Mouse (Mus musculus) neural tube, embryonic 12.5 days (tissue): ENCODE measurements around the gene Npas3. TPM values are rescaled to one million over a fixed set of nuclear protein-coding genes. Genes with fewer than 3 reads are reported as not detected.

ENCODE experiments used
- ATAC-seq: fragments of 200-750 bp; cut with Nextera tagmentation; 2 replicates; pipeline ENCODE4 v1.8.0; 2017; ENCODE audit warnings: low read depth, mild to moderate bottlenecking, moderate TSS enrichment, moderate library complexity; ENCODE audit not compliant: low FRiP score
- H3K27ac ChIP-seq: fragments of 300-500 bp; sonication (generic); 2 replicates; pipeline ENCODE4 v1.5.1; 2016
- H3K27me3 ChIP-seq: fragments of 300-500 bp; sonication (generic); replicated peaks from 2 replicates; pipeline ENCODE4 v1.6.1; 2016; ENCODE audit warnings: mild to moderate bottlenecking
- H3K36me3 ChIP-seq: fragments of 300-500 bp; sonication (generic); 2 replicates; pipeline ENCODE4 v1.6.1; 2016; ENCODE audit warnings: mild to moderate bottlenecking
- H3K4me1 ChIP-seq: fragments of 300-500 bp; sonication (generic); 2 replicates; pipeline ENCODE4 v1.6.1; 2016
- H3K4me2 ChIP-seq: fragments of 300-500 bp; sonication (generic); replicated peaks from 2 replicates; pipeline ENCODE4 v1.6.1; 2016; ENCODE audit warnings: mild to moderate bottlenecking
- H3K4me3 ChIP-seq: fragments of 300-500 bp; sonication (generic); 2 replicates; pipeline ENCODE4 v1.5.1; 2016
- H3K9ac ChIP-seq: fragments of 300-500 bp; sonication (generic); 2 replicates; pipeline ENCODE4 v1.6.1; 2016; ENCODE audit warnings: mild to moderate bottlenecking
- H3K9me3 ChIP-seq: fragments of 300-500 bp; sonication (generic); 2 replicates; pipeline ENCODE4 v1.6.1; 2016; ENCODE audit warnings: mild to moderate bottlenecking
- WGBS: fragments of 180-500 bp; shearing (Covaris S2); methylation state at CpG from one replicate; pipeline ENCODE4 v1.1.7; 2016; 5-methylcytosine and 5-hydroxymethylcytosine counted together
- polyA plus RNA-seq: library from polyadenylated mRNA; unstranded; fragments of >200 nt; fragmentation: Nextera tagmentation; extraction: Ambion mirVana; gene quantifications from 2 replicates; pipeline ENCODE4 v1.2.1, GENCODE M21; 2016

Npas3 gene
- polyA plus RNA-seq, 1 experiment from 2014 or later, result 21.4 TPM

DNA sequence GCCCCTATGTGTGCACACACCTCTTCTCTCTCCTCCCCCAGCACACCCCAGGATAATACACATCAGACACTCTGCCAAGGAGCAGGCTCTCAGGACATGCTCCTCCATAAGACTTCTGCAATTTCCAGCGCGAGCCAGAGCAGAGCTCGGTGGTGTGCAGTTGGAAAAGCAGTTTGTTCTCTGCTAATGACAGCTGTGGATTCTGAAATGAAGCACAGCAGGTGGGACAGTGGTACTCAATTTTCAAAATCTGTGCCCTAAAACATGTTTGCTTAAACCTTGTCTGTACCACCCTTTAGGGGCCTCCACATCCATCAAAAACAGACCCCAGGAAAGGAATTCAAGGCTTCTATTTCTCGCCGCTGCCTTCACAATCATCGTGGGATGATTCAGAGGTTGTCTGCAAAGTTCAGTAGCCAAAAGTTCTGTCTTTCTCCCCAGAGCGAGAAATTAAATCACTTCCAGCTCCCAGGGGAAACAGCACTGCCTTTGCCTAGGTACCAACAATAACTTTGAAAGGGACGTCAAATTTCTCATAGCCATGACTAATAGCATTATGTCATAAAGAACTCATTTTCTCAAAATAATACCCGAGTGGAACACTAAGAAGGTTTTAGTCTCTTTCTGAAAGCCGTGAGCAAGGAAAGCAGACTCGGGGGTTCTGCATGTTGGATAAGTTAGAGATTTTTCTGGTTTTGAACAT lies 533.5 kb downstream of the Npas3 start:
- WGBS, result 57% methylated on average over 11 of the region's 11 CpGs
- no peaks in the 10 kb centered on the region for H3K36me3 ChIP-seq
- no peak for ATAC-seq
- H3K4me3 ChIP-seq, result no peak overlapping the region
- H3K4me1 ChIP-seq, result 0 out of 2 replicates have a peak, but pooled peaks cover 4% of the 10 kb centered on the region
- no peaks in the 10 kb centered on the region for H3K27me3 ChIP-seq
- no peak overlapping the region for H3K4me2 ChIP-seq
- H3K27ac ChIP-seq, result no peak overlapping the region
- no peaks in the 10 kb centered on the region for H3K9me3 ChIP-seq
- H3K9ac ChIP-seq, result no peak overlapping the region

DNA sequence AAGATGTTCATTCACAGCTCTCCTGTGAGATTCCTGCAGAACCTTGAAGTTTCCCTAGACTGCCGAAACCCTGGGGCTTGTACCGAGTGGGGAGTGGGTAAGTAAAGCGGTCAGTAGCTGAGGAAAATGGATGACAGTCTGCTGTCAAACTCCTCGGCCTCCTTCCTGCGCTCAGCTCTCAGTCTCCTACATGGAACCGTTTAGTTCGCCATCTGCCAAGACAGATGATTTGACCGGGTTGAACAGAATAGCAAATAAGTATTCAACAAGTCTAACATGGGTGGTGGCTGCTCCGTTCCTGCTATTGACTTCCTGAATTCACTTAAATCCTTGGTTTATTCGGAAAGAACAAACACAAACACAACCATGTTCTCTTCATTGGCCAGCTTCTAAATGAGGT lies 541.0 kb downstream of the Npas3 start:
- no peak for ATAC-seq
- Histone ChIP-seq H3K4me1 (no peaks in the 10 kb centered on the region), H3K36me3 (no peaks in the 10 kb centered on the region), H3K9ac (no peak overlapping the region), H3K4me3 (no peak overlapping the region), H3K4me2 (no peak overlapping the region), H3K27me3 (no peaks in the 10 kb centered on the region), H3K9me3 (no peaks in the 10 kb centered on the region), H3K27ac (no peak overlapping the region)
- WGBS, result 86% methylated on average over 10 of the region's 10 CpGs

DNA sequence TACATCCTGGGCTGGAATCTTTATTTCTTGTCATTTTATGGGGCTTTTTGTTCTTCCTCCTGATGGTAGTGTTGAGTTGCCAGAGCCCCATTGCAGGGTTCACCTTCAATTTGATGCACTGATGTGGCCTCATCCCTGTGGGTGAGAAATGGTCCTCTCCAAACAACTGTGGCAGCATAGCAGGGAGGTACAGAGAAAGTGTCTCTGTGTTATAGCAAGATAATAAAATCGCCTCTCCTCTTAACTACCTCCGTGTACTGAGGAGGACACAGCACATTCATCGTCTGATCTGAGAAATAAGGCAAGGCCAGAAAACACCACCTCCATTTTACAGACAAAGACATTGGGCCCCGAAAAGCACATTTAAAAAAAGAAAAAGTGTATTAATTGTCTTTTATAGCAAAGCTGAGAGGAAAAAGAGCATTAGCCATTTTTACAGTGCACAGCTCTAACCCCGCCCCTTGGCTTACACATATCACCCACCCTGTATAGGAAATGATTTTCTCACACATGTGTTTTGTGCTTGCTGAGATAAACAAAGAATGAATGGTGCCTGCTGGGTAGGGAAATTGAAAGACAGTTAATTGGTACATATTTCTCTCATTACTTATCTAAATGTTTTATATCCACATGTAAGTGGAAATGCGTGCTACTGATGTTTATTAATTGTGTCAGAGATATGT lies 546.4 kb downstream of the Npas3 start:
- WGBS, result 81% methylated on average over 6 of the region's 6 CpGs
- H3K27ac ChIP-seq, result no peak overlapping the region
- no peak for ATAC-seq
- no peak overlapping the region for H3K9ac ChIP-seq
- H3K4me2 ChIP-seq, result no peak overlapping the region
- no peaks in the 10 kb centered on the region for H3K27me3 ChIP-seq
- no peaks in the 10 kb centered on the region for H3K9me3 ChIP-seq
- H3K4me1 ChIP-seq, result no peaks in the 10 kb centered on the region
- no peaks in the 10 kb centered on the region for H3K36me3 ChIP-seq
- H3K4me3 ChIP-seq, result no peak overlapping the region

DNA sequence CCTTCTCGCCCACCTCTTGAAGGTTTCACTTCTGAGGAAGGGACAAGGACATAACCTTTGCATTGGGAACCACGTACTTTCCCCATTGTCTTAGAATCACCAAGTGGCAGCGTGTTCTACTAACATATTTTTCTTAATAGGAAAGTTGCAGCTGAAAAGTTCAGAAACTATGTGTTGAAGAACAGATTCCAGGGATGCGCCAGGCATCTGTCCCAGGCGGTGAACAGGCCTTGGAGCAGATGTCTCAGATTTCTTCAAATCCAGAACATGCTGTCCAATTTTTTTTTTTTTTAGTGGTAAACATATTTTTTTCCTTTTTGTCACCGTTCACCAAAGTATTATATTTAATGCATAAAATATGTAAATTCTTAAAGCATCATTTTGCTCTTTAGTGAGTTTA lies 553.4 kb downstream of the Npas3 start:
- ATAC-seq, result no peak
- no peaks in the 10 kb centered on the region for H3K4me1 ChIP-seq
- no peak overlapping the region for H3K4me2 ChIP-seq
- no peak overlapping the region for H3K9ac ChIP-seq
- no peaks in the 10 kb centered on the region for H3K27me3 ChIP-seq
- H3K4me3 ChIP-seq, result no peak overlapping the region
- 94% methylated on average over 6 of the region's 6 CpGs for WGBS
- H3K27ac ChIP-seq, result no peak overlapping the region
- H3K36me3 ChIP-seq, result no peaks in the 10 kb centered on the region
- H3K9me3 ChIP-seq, result no peaks in the 10 kb centered on the region

DNA sequence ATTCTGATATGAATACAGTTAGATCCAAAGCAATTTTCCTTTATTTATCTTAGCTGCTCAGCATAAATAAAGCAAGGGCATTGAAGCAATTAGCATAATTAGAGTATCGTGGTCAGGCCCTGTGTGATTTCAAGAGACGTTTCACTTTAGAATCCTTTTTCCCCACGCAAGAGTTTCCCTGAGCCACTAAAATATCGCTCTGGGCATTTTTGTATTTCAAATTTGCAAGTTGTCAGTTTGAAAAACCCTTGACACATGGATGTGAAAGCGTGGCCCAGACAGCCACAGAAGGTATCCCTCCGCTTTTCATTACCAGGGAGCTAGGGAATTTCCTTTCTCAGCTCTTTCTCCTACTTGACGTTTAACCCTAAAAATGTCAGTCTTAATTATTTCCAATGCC lies 553.9 kb downstream of the Npas3 start:
- Histone ChIP-seq H3K27ac (no peak overlapping the region), H3K4me3 (no peak overlapping the region), H3K9ac (no peak overlapping the region), H3K9me3 (no peaks in the 10 kb centered on the region), H3K4me2 (no peak overlapping the region), H3K27me3 (no peaks in the 10 kb centered on the region), H3K36me3 (no peaks in the 10 kb centered on the region), H3K4me1 (no peaks in the 10 kb centered on the region)
- ATAC-seq, result no peak
- 73% methylated on average over 7 of the region's 7 CpGs for WGBS

DNA sequence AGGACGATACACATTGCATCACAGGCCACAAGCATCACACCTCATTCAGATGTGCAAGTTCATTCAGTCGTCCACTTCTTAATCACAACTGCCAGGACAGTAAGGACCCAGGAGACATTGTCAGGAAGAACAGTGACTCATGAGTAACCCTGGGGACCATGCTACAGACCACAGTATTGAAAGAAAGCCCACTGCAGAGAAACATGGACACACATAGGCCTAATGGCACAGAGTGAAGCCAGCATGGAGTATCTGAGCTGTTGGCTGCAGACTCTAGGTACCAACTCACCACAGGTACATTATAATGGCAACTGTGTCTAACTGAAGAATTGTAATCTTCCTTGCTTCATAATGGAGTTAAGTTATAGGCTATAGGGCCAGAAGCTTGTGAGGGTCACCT lies 561.6 kb downstream of the Npas3 start:
- H3K4me2 ChIP-seq, result no peak overlapping the region
- no peak for ATAC-seq
- no peak overlapping the region for H3K27ac ChIP-seq
- H3K9me3 ChIP-seq, result no peaks in the 10 kb centered on the region
- no peaks in the 10 kb centered on the region for H3K36me3 ChIP-seq
- no peak overlapping the region for H3K9ac ChIP-seq
- no peak overlapping the region for H3K4me3 ChIP-seq
- no peaks in the 10 kb centered on the region for H3K4me1 ChIP-seq
- no peaks in the 10 kb centered on the region for H3K27me3 ChIP-seq
- 92% methylated on average over 2 of the region's 2 CpGs for WGBS

DNA sequence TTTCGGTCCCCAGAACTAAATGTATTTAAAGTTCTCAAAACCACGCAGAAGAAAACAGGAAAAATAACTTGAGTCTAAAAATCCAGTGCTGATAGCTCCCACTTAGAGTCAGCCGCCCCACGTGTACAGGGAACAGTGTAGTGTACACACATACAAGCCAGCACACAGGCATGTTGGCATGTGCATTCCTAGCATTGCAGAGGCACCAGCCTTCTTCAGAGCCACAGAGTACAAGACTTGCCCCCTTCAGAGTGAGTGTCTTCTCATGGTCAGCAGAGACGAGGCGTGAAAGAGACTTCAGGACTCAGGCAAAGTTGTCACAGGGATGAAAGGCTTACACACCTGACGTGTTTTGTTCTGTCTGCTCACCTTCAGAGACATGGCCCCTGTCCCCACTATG lies 565.8 kb downstream of the Npas3 start:
- no peak overlapping the region for H3K4me2 ChIP-seq
- no peaks in the 10 kb centered on the region for H3K36me3 ChIP-seq
- H3K9me3 ChIP-seq, result no peaks in the 10 kb centered on the region
- ATAC-seq, result no peak
- 92% methylated on average over 7 of the region's 7 CpGs for WGBS
- H3K27ac ChIP-seq, result no peak overlapping the region
- no peak overlapping the region for H3K4me3 ChIP-seq
- H3K27me3 ChIP-seq, result no peaks in the 10 kb centered on the region
- H3K4me1 ChIP-seq, result no peaks in the 10 kb centered on the region
- H3K9ac ChIP-seq, result no peak overlapping the region

DNA sequence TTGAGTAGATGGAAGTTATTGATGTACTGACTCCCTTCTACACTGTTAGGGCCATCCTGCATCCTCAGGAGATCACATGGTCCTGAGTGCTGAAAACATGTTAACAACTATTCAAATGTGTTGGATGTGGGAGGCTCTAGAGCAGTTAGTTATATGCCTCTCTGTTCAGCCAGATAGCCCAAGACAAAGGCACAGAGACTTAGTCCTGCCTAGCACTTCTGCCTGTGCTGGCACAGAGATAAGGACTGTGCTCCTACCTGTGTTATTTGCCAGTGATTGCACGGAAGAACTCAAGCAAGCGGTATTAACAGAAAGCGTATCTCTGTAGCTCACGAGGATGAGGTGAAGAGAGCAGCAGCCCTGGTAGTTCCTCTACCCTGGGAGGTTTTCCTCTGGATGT lies 571.5 kb downstream of the Npas3 start:
- no peak overlapping the region for H3K4me3 ChIP-seq
- no peak overlapping the region for H3K9ac ChIP-seq
- no peaks in the 10 kb centered on the region for H3K4me1 ChIP-seq
- ATAC-seq, result no peak
- no peaks in the 10 kb centered on the region for H3K27me3 ChIP-seq
- no peak overlapping the region for H3K27ac ChIP-seq
- no peaks in the 10 kb centered on the region for H3K9me3 ChIP-seq
- no peak overlapping the region for H3K4me2 ChIP-seq
- H3K36me3 ChIP-seq, result no peaks in the 10 kb centered on the region
- WGBS, result 94% methylated on average over 4 of the region's 4 CpGs

DNA sequence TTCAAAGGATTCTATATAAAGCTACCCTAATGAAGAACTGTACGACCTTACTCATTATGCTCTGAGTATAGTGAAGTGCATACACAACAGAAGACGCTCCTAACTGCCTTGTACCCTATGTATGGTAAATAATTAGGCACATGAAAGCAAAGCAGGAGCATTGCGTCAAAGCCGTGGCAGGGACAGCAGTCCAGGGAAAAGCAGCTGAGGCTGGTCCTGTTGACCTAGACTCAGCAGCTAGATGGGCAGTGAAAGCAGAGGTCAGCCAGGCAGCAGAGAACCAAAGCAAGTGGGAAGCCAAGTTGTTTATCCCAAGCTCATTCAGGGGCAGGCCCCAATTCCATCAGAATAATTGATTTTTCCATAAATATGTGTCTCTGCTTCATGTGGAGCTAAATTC lies 574.4 kb downstream of the Npas3 start:
- Histone ChIP-seq H3K4me3 (no peak overlapping the region), H3K4me1 (peaks cover 8% of the 10 kb centered on the region), H3K27me3 (no peaks in the 10 kb centered on the region), H3K9ac (no peak overlapping the region), H3K4me2 (no peak overlapping the region), H3K36me3 (no peaks in the 10 kb centered on the region), H3K9me3 (no peaks in the 10 kb centered on the region), H3K27ac (no peak overlapping the region)
- no peak for ATAC-seq
- WGBS, result 71% methylated on average over 4 of the region's 4 CpGs

DNA sequence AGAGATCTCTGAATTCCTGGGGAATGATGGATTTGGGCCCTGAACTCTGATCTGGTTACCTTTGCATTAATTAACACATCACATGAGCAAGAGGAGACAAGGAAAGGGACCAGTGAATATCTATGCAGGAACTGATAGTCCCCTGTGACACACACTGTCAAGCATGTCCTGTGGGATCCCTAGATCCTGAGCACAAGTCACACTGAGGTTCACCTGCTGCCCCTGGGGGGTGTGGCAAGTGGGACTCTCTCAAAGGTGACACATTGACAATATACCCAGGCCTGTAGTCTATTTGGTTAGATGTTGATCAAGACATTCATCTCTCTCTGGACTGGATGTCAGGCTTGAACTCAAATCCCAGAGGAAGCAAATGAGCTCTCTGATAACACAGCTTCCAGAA lies 576.8 kb downstream of the Npas3 start:
- Histone ChIP-seq H3K9ac (no peak overlapping the region), H3K27me3 (no peaks in the 10 kb centered on the region), H3K4me2 (no peak overlapping the region), H3K4me1 (peaks cover 8% of the 10 kb centered on the region), H3K4me3 (no peak overlapping the region), H3K27ac (no peak overlapping the region), H3K36me3 (no peaks in the 10 kb centered on the region), H3K9me3 (no peaks in the 10 kb centered on the region)
- ATAC-seq, result no peak

DNA sequence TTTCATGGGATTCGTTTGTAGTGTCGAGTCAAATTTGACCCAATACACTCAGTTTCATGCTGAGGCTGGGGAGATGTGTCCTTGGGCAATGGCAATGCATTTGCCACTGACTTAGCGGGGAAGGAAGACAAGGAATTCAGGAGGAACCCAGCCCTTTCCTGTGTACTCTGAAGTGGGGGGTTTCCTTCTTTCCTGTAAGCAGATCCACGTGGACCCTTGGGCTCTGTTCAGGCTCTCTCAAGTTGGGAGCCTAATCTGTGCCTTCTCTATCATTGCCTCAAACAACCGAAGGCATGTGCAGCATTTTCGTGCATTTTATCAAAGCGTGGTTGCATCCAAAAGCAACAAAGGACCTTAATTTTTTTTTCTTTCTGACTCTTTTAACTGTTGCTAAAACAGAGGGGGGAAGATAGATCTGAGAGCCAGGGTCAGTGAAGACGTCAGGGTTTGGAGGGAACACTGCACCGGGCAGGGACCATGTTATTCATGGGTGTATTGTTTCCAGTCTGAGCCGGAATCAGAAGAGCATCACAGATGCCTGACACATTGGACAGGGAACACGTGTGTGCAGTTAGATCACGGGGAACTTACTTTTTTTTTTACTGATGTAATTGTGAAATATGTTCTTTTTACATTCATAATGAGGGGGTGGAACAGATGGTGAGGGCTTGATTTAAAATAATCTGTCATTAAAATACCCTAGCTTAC lies 577.6 kb downstream of the Npas3 start:
- Histone ChIP-seq H3K4me1 (peaks cover 8% of the 10 kb centered on the region), H3K27ac (no peak overlapping the region), H3K9me3 (no peaks in the 10 kb centered on the region), H3K4me2 (no peak overlapping the region), H3K9ac (no peak overlapping the region), H3K4me3 (no peak overlapping the region), H3K27me3 (no peaks in the 10 kb centered on the region), H3K36me3 (no peaks in the 10 kb centered on the region)
- ATAC-seq, result no peak
- 59% methylated on average over 12 of the region's 12 CpGs for WGBS

DNA sequence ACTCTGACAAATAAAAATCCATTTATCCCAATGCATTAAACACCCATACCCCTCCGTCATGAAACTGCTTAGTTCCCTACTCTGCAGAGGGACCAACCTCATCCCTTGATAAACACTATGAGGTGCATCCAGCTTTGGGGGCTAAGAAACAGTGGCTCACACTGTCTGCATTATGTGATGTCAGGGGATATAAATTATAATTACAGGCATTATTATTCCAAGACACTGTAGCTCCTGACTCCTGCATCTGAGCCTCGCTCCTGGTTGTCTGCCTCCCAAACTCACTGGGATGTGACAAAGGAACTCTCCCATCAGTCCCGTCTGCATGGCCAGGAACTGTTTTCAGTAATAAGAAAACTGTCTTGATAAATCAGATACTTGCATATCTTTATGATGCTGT lies 578.3 kb downstream of the Npas3 start:
- no peak overlapping the region for H3K27ac ChIP-seq

More for the DNA sequence above, 578.3 kb downstream of the Npas3 start:
- Histone ChIP-seq H3K9me3 (no peaks in the 10 kb centered on the region), H3K4me3 (no peak overlapping the region), H3K4me1 (peaks cover 8% of the 10 kb centered on the region), H3K9ac (no peak overlapping the region), H3K4me2 (no peak overlapping the region), H3K36me3 (no peaks in the 10 kb centered on the region), H3K27me3 (no peaks in the 10 kb centered on the region)
- WGBS, result 52% methylated on average over 3 of the region's 3 CpGs
- ATAC-seq, result no peak
